Mouse (Mus musculus): Measurements from ENCODE around the gene Mmgt1.

The Mmgt1 gene

DNA sequence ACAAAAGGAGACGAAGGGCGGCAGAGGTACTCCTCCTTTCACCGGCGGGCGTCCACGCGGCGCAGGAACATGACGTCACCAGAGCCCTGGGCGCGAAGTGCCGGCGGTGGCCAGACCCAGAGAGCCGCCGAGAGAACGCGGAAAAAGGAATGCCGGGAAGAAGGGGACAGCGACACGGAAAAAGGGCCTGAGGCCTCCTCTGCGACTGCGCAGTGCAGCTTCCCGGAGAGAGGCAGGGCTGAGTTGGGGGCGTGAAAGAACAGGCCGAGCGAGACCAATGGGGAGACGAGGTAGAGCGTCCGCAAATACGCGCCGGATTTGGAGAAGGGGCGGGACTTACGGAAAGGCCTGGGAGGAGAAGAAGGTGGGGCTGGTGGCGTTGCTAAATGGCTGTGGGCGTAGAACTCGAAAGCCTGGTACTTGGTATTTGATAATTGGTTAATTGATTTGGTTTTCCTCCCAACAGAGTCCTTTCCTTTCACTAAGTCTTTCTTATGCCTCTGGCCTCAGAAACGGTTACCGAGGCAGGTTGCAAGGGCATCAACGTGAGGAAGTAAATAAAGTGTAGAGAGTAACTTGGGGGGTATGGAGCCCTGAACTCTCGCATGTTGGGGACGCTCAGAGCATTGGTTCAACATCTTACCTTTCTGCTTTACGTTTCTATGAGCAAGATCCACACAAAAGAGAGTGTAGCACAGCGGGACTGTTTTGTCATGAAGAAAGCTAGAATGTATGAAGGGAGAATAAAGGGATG, at the start of gene Mmgt1:
Mmgt1 (minus strand) TSS at position 183 of the 754 bp plus-strand sequence.
- DNase-seq, result peak; percentile 92

DNA sequence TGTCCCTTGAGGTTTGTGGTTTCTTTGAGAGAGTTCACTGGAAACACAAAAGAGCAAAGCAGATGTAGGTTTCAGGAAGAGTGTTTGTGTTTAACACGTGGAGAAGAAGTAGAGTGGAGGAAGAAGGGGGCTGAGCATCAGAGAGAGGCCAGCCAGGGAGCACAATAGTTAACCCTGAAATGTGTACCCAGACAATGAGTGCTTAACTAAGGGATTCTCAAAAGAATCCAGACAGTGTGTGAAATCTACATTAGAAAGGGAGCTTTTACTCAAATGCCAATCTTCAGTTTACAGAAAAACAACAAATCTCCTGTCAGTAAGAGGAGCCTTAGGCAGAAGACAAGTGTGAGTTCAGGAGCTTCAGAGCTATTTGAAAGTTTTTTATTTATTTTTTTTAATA, 42.2 kb upstream of the Mmgt1 start:
- DNase-seq, result no peak

DNA sequence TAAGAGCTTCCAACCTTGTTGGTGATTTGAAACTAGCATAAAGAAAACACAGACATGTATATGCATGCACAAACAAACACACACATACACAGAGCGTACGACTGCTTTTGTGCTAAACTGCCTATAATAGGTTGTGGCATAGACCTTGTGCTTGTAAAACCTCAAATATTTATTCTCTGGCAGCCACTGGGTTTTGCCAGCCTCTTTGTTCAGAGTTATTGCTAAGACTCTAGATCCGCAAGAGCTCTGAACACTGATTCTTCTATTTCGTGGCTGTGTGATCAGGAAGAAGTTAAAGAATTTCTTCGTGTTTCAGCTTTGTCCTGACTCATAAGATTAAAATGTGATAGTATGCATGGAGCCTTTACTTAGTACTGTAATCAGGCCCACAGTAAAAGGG, 38.3 kb upstream of the Mmgt1 start:
- no peak for DNase-seq

DNA sequence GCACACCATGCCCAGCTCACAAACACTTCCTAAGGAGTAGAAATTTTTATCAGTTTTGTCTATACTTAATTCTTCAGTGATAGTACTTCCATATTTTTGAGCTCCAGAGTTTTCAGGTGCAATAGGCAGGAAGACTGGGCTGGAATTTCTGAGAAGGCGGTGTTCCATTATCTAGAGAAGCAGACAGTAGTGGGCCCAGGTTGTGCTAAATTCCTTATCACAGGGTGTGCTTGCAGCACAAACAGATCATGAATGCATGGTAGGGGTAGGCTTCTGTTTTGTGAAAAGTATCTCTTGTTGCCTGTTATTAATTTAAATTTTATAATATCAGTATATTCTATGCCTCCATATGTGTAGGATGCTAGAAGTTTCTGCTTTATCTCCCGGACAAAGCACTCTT, 17.4 kb upstream of the Mmgt1 start:
- DNase-seq, result no peak

DNA sequence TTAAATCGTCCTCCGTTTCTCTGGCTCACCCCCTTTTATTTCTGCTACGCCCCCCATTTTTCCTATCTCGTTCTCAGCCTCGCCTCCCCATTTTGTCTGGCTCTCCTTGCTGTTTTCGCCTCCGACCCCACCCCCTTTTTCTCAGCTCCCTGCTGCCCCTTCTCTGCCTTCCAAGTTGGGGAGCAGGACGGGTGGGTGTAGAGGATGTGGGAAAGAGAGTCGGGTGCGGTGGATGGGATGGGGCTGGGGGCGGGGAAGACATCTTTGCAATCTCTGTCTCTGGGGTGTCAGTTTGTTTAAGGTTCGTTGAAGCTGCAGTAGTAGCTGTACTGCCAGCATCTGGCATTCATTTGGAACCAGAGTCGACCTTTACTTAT, 12.4 kb upstream of the Mmgt1 start:
- peak; percentile 34 for DNase-seq

DNA sequence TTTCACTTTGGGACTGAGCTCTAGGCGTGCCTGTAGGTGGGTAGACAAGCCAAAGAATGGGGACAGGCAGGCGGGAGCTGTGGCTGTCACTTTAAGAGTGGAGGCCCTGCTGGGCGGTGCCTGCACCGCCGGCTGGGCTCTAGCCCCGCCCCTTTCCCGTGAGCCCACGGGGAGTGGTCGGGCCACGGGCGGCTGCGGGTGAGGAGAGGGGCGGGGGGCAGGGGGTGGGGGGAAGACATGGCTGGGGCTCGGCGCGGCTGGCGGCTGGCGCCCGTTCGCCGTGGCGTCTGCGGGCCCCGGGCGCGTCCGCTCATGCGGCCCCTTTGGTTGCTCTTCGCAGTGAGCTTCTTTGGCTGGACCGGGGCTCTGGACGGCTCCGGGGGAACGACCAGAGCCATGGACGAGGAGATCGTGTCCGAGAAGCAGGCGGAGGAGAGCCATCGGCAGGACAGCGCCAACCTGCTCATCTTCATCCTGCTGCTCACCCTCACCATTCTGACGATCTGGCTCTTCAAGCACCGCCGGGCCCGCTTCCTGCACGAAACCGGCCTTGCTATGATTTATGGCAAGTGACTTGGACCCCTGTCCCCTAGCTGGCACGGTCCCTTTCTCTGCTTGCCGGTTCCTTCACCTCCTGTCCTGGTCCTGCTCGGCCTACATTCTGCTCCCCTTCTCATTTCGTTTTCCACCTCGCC, 11.9 kb upstream of the Mmgt1 start, which contains the start of gene Slc9a6:
Slc9a6 (plus strand) TSS at position 135 of the 695 bp plus-strand sequence.
- DNase-seq, result peak; percentile 90

DNA sequence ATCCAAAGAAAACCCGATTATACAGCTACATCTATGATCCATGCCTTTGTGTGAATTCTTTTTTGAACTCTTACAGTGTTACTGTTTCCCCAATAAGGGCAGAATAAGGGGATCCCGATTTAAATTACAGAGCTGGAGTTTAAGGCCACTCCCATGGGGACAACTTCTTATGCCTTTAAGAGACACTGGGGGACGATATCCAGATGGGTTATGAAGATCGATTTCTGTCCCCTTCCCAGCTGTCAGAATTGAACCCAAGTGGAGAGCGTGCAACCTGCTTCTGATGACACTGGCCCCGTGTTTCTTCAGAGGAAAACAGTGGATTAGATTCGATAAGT, 11.4 kb upstream of the Mmgt1 start:
- DNase-seq, result no peak

DNA sequence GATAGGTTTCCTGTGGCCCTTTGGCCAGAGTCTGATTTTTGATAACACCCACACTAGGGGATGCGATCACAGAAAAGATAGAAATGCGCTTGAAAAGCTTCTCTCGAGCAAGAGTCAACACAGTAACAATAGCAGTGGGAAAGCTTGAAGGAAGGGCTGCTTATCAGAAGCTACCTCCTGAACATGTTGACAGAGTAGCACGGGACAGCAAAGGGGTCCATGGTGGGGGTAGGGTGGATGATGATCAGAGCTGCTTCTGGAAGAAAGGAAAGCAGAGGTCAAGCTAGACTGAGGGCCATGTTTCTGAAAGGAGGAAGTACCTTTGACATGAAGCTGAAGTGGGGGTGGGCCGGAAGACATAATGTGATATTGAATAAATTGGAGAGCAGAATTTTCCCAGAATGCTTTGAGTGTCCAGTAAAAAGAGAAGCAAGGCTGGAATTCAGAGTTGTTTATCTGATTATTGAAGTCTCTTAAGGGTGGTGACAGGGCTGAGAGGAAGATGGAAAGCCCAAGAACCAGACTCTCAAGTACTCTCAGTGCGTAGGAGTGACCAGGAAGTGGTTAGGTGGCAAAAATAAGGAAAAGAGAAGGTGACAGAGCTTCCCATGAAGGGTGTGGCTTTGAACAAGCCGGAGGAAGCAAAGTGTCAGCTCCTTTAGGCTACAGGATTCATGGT, 9.3 kb upstream of the Mmgt1 start:
- DNase-seq, result no peak

DNA sequence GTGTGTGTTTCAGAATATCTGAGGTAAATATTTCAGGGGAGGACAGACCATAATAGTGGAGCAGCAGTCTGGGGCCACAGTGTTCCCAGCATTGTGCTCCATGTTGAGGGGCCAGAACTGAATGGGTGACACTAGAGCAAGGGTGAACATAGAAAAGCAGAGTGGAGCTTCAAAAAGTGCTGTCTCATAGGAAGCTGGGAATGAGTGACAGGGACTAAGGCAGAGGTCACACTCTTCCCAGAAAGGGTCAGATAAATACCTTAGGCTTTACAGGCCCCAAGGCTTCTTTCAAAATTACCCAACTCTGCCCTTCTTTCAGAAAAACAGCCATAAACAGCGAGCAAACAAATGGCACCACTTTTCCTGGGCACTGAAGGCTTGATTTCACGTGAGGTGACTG, 8.7 kb upstream of the Mmgt1 start:
- DNase-seq, result no peak

DNA sequence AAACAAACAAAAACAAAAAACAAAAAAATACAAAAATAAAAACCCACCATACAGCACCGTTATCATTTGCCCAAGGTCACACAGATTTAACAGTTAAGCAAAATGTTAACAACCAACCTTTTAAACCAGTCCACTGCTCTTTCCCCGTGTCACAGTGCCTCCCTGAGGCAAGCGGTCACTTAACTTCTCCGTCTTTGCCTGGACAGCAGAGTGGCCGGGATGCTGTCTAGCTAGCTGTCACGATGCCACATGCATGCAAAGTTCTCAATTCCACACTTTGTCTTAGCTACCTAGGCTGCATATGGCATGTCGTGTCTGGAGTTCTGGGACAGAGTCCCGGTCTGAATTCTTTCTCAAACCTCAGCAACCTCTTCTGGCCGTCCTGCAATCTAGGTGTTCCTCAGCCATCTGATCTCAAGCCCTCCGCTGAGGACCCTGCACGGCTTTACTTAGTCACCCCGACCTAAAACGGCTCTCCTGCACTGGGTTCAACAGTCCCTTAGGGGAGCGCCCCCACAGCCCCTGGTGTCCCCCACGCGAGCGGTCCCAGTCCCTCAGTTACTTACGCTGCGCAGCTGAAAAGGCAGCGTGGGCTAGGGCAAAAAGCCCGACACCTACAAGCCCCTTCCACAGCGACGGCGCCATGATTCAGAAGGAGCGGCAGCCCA, 516 bp downstream of the Mmgt1 start:
- DNase-seq, result peak; percentile 16

DNA sequence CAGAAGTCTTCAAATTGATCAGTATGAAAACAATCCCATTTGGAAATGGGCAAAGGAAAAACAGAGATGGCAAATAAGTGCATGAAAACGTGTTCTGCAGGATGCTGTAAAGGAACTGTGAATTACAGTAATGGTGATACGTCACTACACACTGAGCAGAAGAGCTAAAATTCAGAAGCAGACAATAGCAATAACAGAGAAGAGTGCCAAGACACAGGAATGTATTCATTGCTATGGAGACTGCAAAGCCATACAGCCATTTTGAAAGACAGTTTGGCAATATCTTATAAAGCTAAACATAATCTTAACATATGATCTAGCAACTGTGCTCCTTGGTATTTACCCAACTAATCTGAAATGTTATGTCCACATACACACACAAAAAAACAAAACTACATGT, 19.7 kb downstream of the Mmgt1 start:
- no peak for DNase-seq

DNA sequence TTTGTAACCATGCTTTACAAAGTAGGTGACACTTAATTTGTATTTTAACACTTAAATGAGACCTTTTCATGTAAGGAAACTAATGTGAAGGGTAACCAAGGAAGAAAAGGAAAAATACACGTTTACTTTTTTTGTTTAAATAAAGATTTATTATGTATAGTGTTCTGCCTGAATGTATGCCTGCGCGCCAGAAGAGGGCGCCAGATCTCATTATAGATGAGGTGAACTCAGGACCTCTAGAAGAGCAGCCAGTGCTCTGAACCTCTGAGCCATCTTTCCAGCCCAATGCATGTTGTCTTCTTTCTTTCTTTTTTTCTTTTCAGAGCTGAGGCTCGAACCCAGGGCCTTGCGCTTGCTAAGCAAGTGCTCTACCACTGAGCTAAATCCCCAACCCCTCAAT, 25.4 kb downstream of the Mmgt1 start:
- peak; percentile 55 for DNase-seq

DNA sequence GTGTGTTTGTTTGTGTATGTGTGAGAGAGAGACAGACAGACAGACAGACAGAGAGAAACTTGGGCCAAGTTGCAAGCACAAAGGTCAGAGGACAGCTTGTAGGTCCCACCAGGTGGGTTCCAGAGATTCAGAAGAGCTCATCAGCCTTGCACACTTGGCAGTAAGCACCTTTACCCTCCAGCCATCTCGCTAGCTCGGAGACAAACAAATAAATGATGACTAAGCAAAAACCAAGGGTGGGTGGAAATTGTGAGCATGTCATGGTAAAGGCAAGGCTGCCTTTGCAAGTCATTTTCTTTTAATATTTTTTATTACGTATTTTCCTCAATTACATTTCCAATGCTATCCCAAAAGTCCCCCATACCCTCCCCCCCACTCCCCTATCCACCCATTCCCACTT, 44.3 kb downstream of the Mmgt1 start:
- no peak for DNase-seq

DNA sequence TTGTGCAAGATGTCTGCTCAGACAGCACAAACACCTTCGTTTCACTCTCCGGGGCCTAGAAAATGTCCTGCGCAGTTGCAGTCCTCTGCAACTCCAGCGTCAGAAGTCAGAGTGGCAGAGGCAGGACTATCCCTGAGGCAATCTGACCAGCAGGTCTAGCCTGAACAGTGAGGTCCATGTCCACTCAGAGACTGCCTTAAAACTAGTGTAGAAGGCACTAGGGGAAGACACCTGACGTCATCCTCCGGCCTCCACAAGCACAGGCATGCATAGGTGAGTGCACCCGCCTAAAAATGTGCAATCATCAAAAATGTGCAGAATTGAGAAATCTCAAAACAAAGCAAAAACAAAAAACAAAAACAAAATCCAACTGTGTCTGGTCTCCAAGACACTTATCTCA, 48.4 kb downstream of the Mmgt1 start, which contains the start of gene Gm648:
Gm648 (minus strand) TSS at position 101 of the 400 bp plus-strand sequence.
- no peak for DNase-seq

DNA sequence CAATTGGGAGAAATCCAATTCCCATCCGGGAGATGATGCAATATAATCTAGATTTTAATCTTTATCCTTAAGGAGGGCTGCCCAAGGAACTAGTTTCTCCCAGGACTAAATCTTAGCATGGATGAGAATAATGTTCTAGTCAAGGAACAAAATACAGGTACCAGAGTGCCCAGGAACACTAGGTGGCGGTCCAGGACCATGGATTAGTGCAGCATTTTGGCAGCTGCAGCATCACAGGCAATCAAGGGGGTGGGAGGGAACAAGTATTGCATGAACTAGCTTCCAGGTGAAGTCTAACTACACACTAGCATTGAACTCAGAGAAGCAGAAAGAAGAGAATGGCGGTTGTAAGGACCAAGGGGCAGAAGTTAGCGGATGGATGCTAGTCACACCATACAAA, 60.7 kb downstream of the Mmgt1 start:
- DNase-seq, result peak; percentile 34
